Mouse (Mus musculus) neural tube, embryonic 13.5 days (tissue): ENCODE data around the gene Gm30191. TPM values are rescaled to one million over a fixed set of nuclear protein-coding genes. Genes with fewer than 3 reads are reported as not detected.

Experiments
- ATAC-seq: fragments of 200-750 bp; cut with Nextera tagmentation; 2 replicates; pipeline ENCODE4 v1.8.0; 2017; ENCODE audit warnings: low read depth, mild to moderate bottlenecking, moderate TSS enrichment, moderate library complexity
- H3K27ac ChIP-seq: fragments of 300-500 bp; sonication (generic); replicated peaks from 2 replicates; pipeline ENCODE4 v1.5.1; 2015; ENCODE audit warnings: moderate library complexity, mild to moderate bottlenecking, inconsistent platforms
- H3K27me3 ChIP-seq: fragments of 300-500 bp; sonication (generic); 2 replicates; pipeline ENCODE4 v1.6.1; 2015; ENCODE audit warnings: mild to moderate bottlenecking, inconsistent platforms
- H3K36me3 ChIP-seq: fragments of 300-500 bp; sonication (generic); 2 replicates; pipeline ENCODE4 v1.6.1; 2015; ENCODE audit warnings: mild to moderate bottlenecking, inconsistent platforms
- H3K4me1 ChIP-seq: fragments of 300-500 bp; sonication (generic); replicated peaks from 2 replicates; pipeline ENCODE4 v1.6.1; 2015; ENCODE audit warnings: inconsistent platforms
- H3K4me2 ChIP-seq: fragments of 300-500 bp; sonication (generic); 2 replicates; pipeline ENCODE4 v1.6.1; 2015; ENCODE audit warnings: inconsistent platforms, mild to moderate bottlenecking, moderate library complexity
- H3K4me3 ChIP-seq: fragments of 300-500 bp; sonication (generic); 2 replicates; pipeline ENCODE4 v1.5.1; 2015; ENCODE audit warnings: mild to moderate bottlenecking, inconsistent platforms
- H3K9ac ChIP-seq: fragments of 300-500 bp; sonication (generic); 2 replicates; pipeline ENCODE4 v1.6.1; 2015; ENCODE audit warnings: moderate library complexity, mild to moderate bottlenecking, inconsistent platforms
- H3K9me3 ChIP-seq: fragments of 300-500 bp; sonication (generic); 2 replicates; pipeline ENCODE4 v1.6.1; 2016; ENCODE audit warnings: inconsistent platforms
- WGBS: fragments of 180-500 bp; shearing (Covaris S2); methylation state at CpG from one replicate; pipeline ENCODE4 v1.1.7; 2015; 5-methylcytosine and 5-hydroxymethylcytosine counted together
- polyA plus RNA-seq: library from polyadenylated mRNA; unstranded; fragments of >200 nt; fragmentation: Nextera tagmentation; extraction: Ambion mirVana; gene quantifications from 2 replicates; pipeline ENCODE4 v1.2.1, GENCODE M21; 2015

The Gm30191 gene
- polyA plus RNA-seq, 1 experiment from 2014 or later = not detected

- Histone ChIP-seq H3K4me3 (no peak overlapping the region), H3K4me2 (peak overlapping the region; percentile 23), H3K27ac (no peak overlapping the region), H3K27me3 (no peaks in the 10 kb centered on the region), H3K9me3 (no peaks in the 10 kb centered on the region), H3K36me3 (peaks cover 17% of the 10 kb centered on the region), H3K4me1 (no peaks in the 10 kb centered on the region), H3K9ac (no peak overlapping the region)
- WGBS = 26% methylated on average over 12 of the region's 13 CpGs
- no peak for ATAC-seq
These were observed 26.1 kb downstream of the Gm30191 start for GRCm38 (mm10) chr4:134272731-134273416.

GRCm38 (mm10) chr4:134273417-134274345, 26.9 kb downstream of the Gm30191 start:
- H3K4me2 ChIP-seq = peak overlapping the region; percentile 23
- H3K27ac ChIP-seq = no peak overlapping the region
- WGBS = 8% methylated on average over 14 of the region's 14 CpGs

GRCm38 (mm10) chr4:134284942-134285341, 38.2 kb downstream of the Gm30191 start:
- H3K9ac ChIP-seq = no peak overlapping the region
- no peak overlapping the region for H3K27ac ChIP-seq
- no peak for ATAC-seq
- H3K4me2 ChIP-seq = no peak overlapping the region
- peaks cover 45% of the 10 kb centered on the region for H3K36me3 ChIP-seq
- H3K4me3 ChIP-seq = no peak overlapping the region
- WGBS = 93% methylated on average over 2 of the region's 2 CpGs
- no peaks in the 10 kb centered on the region for H3K9me3 ChIP-seq
- H3K27me3 ChIP-seq = no peaks in the 10 kb centered on the region
- H3K4me1 ChIP-seq = peaks cover 30% of the 10 kb centered on the region

More at GRCm38 (mm10) chr4:134273417-134274345, 26.9 kb downstream of the Gm30191 start:
- H3K9ac ChIP-seq = no peak overlapping the region
- no peak for ATAC-seq
- peaks cover 24% of the 10 kb centered on the region for H3K36me3 ChIP-seq
- no peaks in the 10 kb centered on the region for H3K9me3 ChIP-seq
- H3K27me3 ChIP-seq = no peaks in the 10 kb centered on the region
- no peaks in the 10 kb centered on the region for H3K4me1 ChIP-seq
- H3K4me3 ChIP-seq = no peak overlapping the region

GRCm38 (mm10) chr4:134286226-134287167, 39.8 kb downstream of the Gm30191 start:
- peak; percentile 68 for ATAC-seq
- H3K9ac ChIP-seq = peak overlapping the region; percentile 99
- peak overlapping the region; percentile 100 for H3K27ac ChIP-seq
- no peaks in the 10 kb centered on the region for H3K27me3 ChIP-seq
- H3K9me3 ChIP-seq = no peaks in the 10 kb centered on the region
- H3K36me3 ChIP-seq = peaks cover 31% of the 10 kb centered on the region
- H3K4me2 ChIP-seq = peak overlapping the region; percentile 95
- WGBS = 2% methylated on average over 59 of the region's 59 CpGs
- H3K4me1 ChIP-seq = peaks cover 30% of the 10 kb centered on the region
- peak overlapping the region; percentile 100 for H3K4me3 ChIP-seq

GRCm38 (mm10) chr4:134287168-134287564, 40.4 kb downstream of the Gm30191 start:
- H3K4me2 ChIP-seq = peak overlapping the region; percentile 95
- no peaks in the 10 kb centered on the region for H3K27me3 ChIP-seq
- peak overlapping the region; percentile 100 for H3K4me3 ChIP-seq
- peak overlapping the region; percentile 100 for H3K27ac ChIP-seq
- H3K4me1 ChIP-seq = peaks cover 30% of the 10 kb centered on the region
- under 1% methylated on average over 58 of the region's 59 CpGs for WGBS
- ATAC-seq = peak; percentile 96
- H3K9me3 ChIP-seq = no peaks in the 10 kb centered on the region
- H3K9ac ChIP-seq = peak overlapping the region; percentile 99
- H3K36me3 ChIP-seq = peaks cover 25% of the 10 kb centered on the region

GRCm38 (mm10) chr4:134287575-134288025, 40.9 kb downstream of the Gm30191 start, which contains the start of gene Pdik1l:
Gene Pdik1l, minus strand, starts transcription at chr4:134287895.
- Histone ChIP-seq H3K36me3 (peaks cover 22% of the 10 kb centered on the region), H3K27me3 (no peaks in the 10 kb centered on the region), H3K4me2 (peak within 1 kb of the TSS; percentile 95), H3K4me1 (peaks cover 30% of the 10 kb centered on the region), H3K9ac (peak within 1 kb of the TSS; percentile 99), H3K9me3 (no peaks in the 10 kb centered on the region), H3K27ac (peak within 1 kb of the TSS; percentile 100), H3K4me3 (peak within 1 kb of the TSS; percentile 100)
- under 1% methylated on average over 38 of the region's 43 CpGs for WGBS
- ATAC-seq = peak; percentile 89

- 27% methylated on average over 11 of the region's 11 CpGs for WGBS
- H3K4me2 ChIP-seq = peak overlapping the region; percentile 73
- peaks cover 10% of the 10 kb centered on the region for H3K27me3 ChIP-seq
- peak overlapping the region; percentile 99 for H3K9ac ChIP-seq
- ATAC-seq = no peak
- H3K4me3 ChIP-seq = peak overlapping the region; percentile 100
- H3K4me1 ChIP-seq = peaks cover 30% of the 10 kb centered on the region
- H3K9me3 ChIP-seq = no peaks in the 10 kb centered on the region
- peak overlapping the region; percentile 100 for H3K27ac ChIP-seq
- H3K36me3 ChIP-seq = peaks cover 12% of the 10 kb centered on the region
These were observed 41.9 kb downstream of the Gm30191 start for GRCm38 (mm10) chr4:134288397-134289256.

- no peak for ATAC-seq
- no peak overlapping the region for H3K4me3 ChIP-seq
- H3K36me3 ChIP-seq = no peaks in the 10 kb centered on the region
- peaks cover 16% of the 10 kb centered on the region for H3K4me1 ChIP-seq
- WGBS = 28% methylated on average over 7 of the region's 7 CpGs
- no peaks in the 10 kb centered on the region for H3K9me3 ChIP-seq
- no peak overlapping the region for H3K9ac ChIP-seq
- no peak overlapping the region for H3K27ac ChIP-seq
- no peak overlapping the region for H3K4me2 ChIP-seq
- H3K27me3 ChIP-seq = peaks cover 16% of the 10 kb centered on the region
These were observed 45.3 kb downstream of the Gm30191 start for GRCm38 (mm10) chr4:134292067-134292466.

GRCm38 (mm10) chr4:134293061-134293691, 46.4 kb downstream of the Gm30191 start:
- Histone ChIP-seq H3K27me3 (peaks cover 16% of the 10 kb centered on the region), H3K4me2 (no peak overlapping the region), H3K9me3 (no peaks in the 10 kb centered on the region), H3K9ac (no peak overlapping the region; the same call in 1 of the 2 replicates), H3K27ac (no peak overlapping the region), H3K4me1 (peaks cover 13% of the 10 kb centered on the region), H3K4me3 (no peak overlapping the region), H3K36me3 (no peaks in the 10 kb centered on the region)
- 0 out of 2 replicates have a peak, but pooled peaks have one; percentile 6 for ATAC-seq
- 75% methylated on average over 18 of the region's 18 CpGs for WGBS

- no peak overlapping the region for H3K4me2 ChIP-seq
- peaks cover 16% of the 10 kb centered on the region for H3K27me3 ChIP-seq
- H3K9me3 ChIP-seq = no peaks in the 10 kb centered on the region
- no peak overlapping the region for H3K9ac ChIP-seq
- no peaks in the 10 kb centered on the region for H3K36me3 ChIP-seq
- H3K4me3 ChIP-seq = no peak overlapping the region
- peaks cover 8% of the 10 kb centered on the region for H3K4me1 ChIP-seq
- no peak overlapping the region for H3K27ac ChIP-seq
- 69% methylated on average over 9 of the region's 9 CpGs for WGBS
- no peak for ATAC-seq
These were observed 47.0 kb downstream of the Gm30191 start for GRCm38 (mm10) chr4:134293692-134294163.
